Mouse (Mus musculus) left cerebral cortex, adult 11 months (tissue): ENCODE measurements around the gene Scn1b.
A peak's percentile ranks its signal among the peaks of the same experiment; 100 is the strongest.

Experiments used
- DNase-seq: peaks from one replicate; pipeline ENCODE4 v3.0.0; 2022; ENCODE audit warnings: low spot score

Gene Scn1b

GRCm38 (mm10) chr7:31116721-31117145, 10.1 kb downstream of the Scn1b start:
- no peak for DNase-seq

- no peak for DNase-seq
Observed at GRCm38 (mm10) chr7:31115587-31116043, 11.2 kb downstream of the Scn1b start.

- no peak for DNase-seq
Observed at GRCm38 (mm10) chr7:31115182-31115581, 11.6 kb downstream of the Scn1b start, which contains the start of gene Hpn. Gene Hpn (minus strand): TSS chr7:31115290.

- no peak for DNase-seq
Observed at GRCm38 (mm10) chr7:31114646-31115045, 12.2 kb downstream of the Scn1b start.

GRCm38 (mm10) chr7:31113800-31114199, 13.0 kb downstream of the Scn1b start:
- no peak for DNase-seq

GRCm38 (mm10) chr7:31112036-31112435, 14.8 kb downstream of the Scn1b start:
- DNase-seq = no peak

- no peak for DNase-seq
Observed at GRCm38 (mm10) chr7:31110861-31111385, 15.9 kb downstream of the Scn1b start.

GRCm38 (mm10) chr7:31109796-31110195, 17.0 kb downstream of the Scn1b start:
- DNase-seq = no peak

GRCm38 (mm10) chr7:31109091-31109490, 17.7 kb downstream of the Scn1b start:
- no peak for DNase-seq

- no peak for DNase-seq
Observed at GRCm38 (mm10) chr7:31107781-31108180, 19.0 kb downstream of the Scn1b start.

- DNase-seq = no peak
Observed at GRCm38 (mm10) chr7:31106166-31106565, 20.6 kb downstream of the Scn1b start.

GRCm38 (mm10) chr7:31105061-31105768, 21.6 kb downstream of the Scn1b start:
- DNase-seq = no peak

- DNase-seq = no peak
Observed at GRCm38 (mm10) chr7:31100786-31101185, 26.0 kb downstream of the Scn1b start.

- no peak for DNase-seq
Observed at GRCm38 (mm10) chr7:31099612-31099982, 27.2 kb downstream of the Scn1b start.

- DNase-seq = no peak
Observed at GRCm38 (mm10) chr7:31098697-31099611, 27.8 kb downstream of the Scn1b start.

GRCm38 (mm10) chr7:31097583-31098248, 29.1 kb downstream of the Scn1b start:
- peak; percentile 77 for DNase-seq

GRCm38 (mm10) chr7:31096892-31097564, 29.8 kb downstream of the Scn1b start:
- no peak for DNase-seq

GRCm38 (mm10) chr7:31094774-31095501, 31.9 kb downstream of the Scn1b start:
- DNase-seq = no peak

- DNase-seq = no peak
Observed at GRCm38 (mm10) chr7:31089721-31090120, 37.1 kb downstream of the Scn1b start.

- no peak for DNase-seq
Observed at GRCm38 (mm10) chr7:31088206-31088605, 38.6 kb downstream of the Scn1b start.

- no peak for DNase-seq
Observed at GRCm38 (mm10) chr7:31087262-31087661, 39.5 kb downstream of the Scn1b start.
